Mouse (Mus musculus): ENCODE measurements around the gene Ntm. TPM values are rescaled to one million over a fixed set of nuclear protein-coding genes. Genes with fewer than 3 reads are reported as not detected.

The Ntm gene
- polyA plus RNA-seq, 1 experiment from 2014 or later = 8.9 TPM

DNA sequence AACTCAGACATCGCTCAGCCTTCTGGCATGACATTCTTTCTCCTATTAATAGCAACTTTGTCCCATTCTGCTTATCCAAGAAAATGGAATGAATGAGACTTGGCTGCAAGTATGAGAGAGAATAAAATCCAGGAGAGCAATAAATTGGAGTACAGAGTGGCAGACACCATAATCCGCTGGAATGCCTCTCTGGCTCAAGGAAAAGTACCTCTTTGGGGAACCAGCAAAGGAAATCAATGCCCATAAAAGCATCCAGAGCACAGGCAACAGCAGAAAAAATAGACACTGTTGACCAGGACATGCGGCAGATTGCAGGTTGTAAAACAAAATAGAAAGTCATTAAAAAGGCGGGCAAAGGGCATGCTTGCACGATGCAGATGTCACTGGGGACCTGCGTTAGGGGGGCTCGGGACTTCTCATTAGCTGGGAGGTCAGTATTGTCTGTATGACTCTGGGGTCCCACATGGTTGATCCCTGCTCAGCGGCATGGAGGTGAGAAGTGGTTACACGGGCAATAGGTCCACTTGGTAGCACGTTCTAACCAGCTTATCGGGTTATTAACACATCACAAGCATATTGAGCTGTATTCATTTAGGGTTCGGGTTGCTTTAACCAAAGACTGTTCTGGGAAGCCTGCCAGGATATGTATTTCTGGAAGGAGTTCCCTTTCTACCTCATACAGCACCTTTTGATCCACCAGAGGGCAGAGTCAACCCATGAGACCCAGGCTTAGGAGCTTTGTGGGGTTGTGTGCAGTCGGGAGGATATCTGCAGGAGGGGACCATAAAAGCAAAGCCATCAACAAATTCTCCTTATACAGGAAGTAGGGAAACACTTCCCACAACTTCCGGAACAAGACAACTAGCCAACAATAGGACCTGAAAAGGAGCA lies 761.5 kb downstream of the Ntm start:
- whole genome bisulfite sequencing = 40% methylated on average over 14 of the region's 14 CpGs
- no peaks in the 10 kb centered on the region for H3K27me3 ChIP-seq (replicated peaks)
- no peak overlapping the region for H3K27ac ChIP-seq
- no peak overlapping the region for H3K4me3 ChIP-seq (replicated peaks)
- H3K4me2 ChIP-seq (replicated peaks) = no peak overlapping the region
- peak; percentile 80 for ATAC-seq
- no peak overlapping the region for H3K9ac ChIP-seq
- no peaks in the 10 kb centered on the region for H3K36me3 ChIP-seq
- H3K4me1 ChIP-seq (replicated peaks) = no peaks in the 10 kb centered on the region
- H3K9me3 ChIP-seq = no peaks in the 10 kb centered on the region

DNA sequence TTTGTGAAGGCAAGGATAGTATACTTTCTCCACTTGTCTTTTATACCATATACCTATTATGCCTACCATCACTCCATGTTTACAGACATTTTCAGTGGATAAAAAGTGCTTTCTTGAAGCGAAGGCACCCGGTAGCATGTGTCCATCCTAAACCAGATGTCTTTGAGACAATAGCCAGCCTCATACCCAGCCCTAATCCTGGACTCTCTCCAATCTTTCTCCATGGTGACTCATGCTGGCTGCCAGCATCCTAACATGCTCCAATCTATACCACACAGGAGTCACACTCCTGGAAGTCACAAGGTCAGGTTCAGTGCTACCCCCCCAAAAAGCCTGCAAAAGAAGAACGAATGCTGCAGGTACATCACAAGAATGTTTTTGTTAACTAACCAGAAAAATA lies 765.9 kb downstream of the Ntm start:
- H3K9ac ChIP-seq = no peak overlapping the region
- no peaks in the 10 kb centered on the region for H3K9me3 ChIP-seq
- 59% methylated on average over 3 of the region's 3 CpGs for WGBS
- no peaks in the 10 kb centered on the region for H3K4me1 ChIP-seq (replicated peaks)
- H3K27me3 ChIP-seq (replicated peaks) = no peaks in the 10 kb centered on the region
- no peak overlapping the region for H3K4me2 ChIP-seq (replicated peaks)
- H3K4me3 ChIP-seq (replicated peaks) = no peak overlapping the region
- H3K27ac ChIP-seq = no peak overlapping the region
- ATAC-seq = no peak
- no peaks in the 10 kb centered on the region for H3K36me3 ChIP-seq

GRCm38 (mm10) chr9:29194265-29194664 lies 768.7 kb downstream of the Ntm start:
- Histone ChIP-seq H3K4me1 (replicated peaks) (no peaks in the 10 kb centered on the region), H3K36me3 (no peaks in the 10 kb centered on the region), H3K9ac (no peak overlapping the region), H3K27me3 (replicated peaks) (no peaks in the 10 kb centered on the region), H3K4me3 (replicated peaks) (no peak overlapping the region), H3K9me3 (no peaks in the 10 kb centered on the region), H3K27ac (no peak overlapping the region), H3K4me2 (replicated peaks) (no peak overlapping the region)
- ATAC-seq = no peak
- WGBS = 41% methylated on average over 2 of the region's 2 CpGs

DNA sequence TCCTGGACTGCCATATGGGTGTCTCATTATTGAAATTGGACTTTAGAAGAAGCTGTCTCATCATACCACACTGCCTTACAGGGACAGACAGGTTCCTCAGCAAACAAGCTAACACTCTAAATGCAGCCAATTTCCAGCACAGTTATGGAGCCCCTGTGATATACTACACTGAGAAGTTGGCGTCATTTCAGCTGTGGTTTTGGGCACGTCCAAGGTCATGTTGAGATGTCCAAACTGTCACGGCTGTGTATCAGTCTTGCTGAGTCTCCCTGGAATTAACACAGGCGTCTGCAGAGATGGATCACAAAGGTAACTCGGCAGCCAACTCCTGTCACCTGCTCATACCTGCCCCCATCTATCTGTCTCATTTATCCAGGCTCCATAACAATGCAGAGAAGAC lies 779.9 kb downstream of the Ntm start:
- no peaks in the 10 kb centered on the region for H3K9me3 ChIP-seq
- WGBS = 83% methylated on average over 5 of the region's 5 CpGs
- H3K27ac ChIP-seq = no peak overlapping the region
- no peak overlapping the region for H3K4me2 ChIP-seq (replicated peaks)
- no peaks in the 10 kb centered on the region for H3K27me3 ChIP-seq (replicated peaks)
- H3K4me1 ChIP-seq (replicated peaks) = no peaks in the 10 kb centered on the region
- no peak overlapping the region for H3K9ac ChIP-seq
- H3K36me3 ChIP-seq = no peaks in the 10 kb centered on the region
- no peak overlapping the region for H3K4me3 ChIP-seq (replicated peaks)
- no peak for ATAC-seq

DNA sequence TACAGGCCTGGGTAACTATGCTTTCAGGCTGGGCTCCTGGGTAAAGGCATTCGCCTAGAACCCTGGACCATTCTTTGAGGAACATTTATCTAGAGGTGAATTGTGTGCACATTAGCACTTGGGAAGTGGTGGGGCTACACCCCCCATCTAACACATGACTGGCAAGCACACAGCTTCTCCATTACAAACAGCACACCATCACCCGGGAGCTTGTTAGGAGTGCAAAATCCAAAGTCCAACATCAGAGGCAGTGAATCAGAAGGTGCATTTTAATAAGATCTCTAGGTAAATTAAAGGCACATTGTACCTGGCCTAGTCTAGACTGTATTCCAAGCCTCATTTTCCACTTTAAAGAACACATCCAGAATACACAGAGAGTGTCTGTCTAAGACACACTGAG lies 781.3 kb downstream of the Ntm start:
- no peak overlapping the region for H3K9ac ChIP-seq
- no peak overlapping the region for H3K4me3 ChIP-seq (replicated peaks)
- 62% methylated on average over 2 of the region's 2 CpGs for WGBS
- H3K4me1 ChIP-seq (replicated peaks) = no peaks in the 10 kb centered on the region
- no peaks in the 10 kb centered on the region for H3K27me3 ChIP-seq (replicated peaks)
- no peak for ATAC-seq
- H3K36me3 ChIP-seq = no peaks in the 10 kb centered on the region
- no peak overlapping the region for H3K27ac ChIP-seq
- no peak overlapping the region for H3K4me2 ChIP-seq (replicated peaks)
- H3K9me3 ChIP-seq = no peaks in the 10 kb centered on the region

DNA sequence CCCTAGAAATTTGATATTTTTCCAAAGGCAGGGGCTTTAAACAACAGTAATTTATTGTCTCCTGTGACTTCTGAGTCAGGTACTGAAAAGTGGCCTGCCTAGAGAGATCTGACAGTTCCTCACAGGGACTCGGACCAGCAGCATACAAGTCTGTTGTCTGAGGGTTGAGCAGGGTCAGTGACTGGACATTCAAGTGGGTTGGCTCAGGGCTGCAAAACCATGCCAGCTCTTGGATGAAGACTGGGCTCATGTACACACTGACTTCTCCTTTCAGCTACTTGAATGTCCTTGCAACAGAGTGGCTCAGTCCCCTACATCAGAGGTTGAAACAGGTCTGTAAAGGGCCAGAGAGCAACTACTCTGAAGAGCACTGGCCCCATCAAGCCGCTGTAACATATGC lies 797.2 kb downstream of the Ntm start:
- Histone ChIP-seq H3K27me3 (replicated peaks) (no peaks in the 10 kb centered on the region), H3K9me3 (no peaks in the 10 kb centered on the region), H3K9ac (no peak overlapping the region), H3K27ac (no peak overlapping the region), H3K4me2 (replicated peaks) (no peak overlapping the region), H3K4me1 (replicated peaks) (no peaks in the 10 kb centered on the region), H3K4me3 (replicated peaks) (no peak overlapping the region), H3K36me3 (no peaks in the 10 kb centered on the region)
- no peak for ATAC-seq
- 59% methylated on average over 2 of the region's 2 CpGs for WGBS

DNA sequence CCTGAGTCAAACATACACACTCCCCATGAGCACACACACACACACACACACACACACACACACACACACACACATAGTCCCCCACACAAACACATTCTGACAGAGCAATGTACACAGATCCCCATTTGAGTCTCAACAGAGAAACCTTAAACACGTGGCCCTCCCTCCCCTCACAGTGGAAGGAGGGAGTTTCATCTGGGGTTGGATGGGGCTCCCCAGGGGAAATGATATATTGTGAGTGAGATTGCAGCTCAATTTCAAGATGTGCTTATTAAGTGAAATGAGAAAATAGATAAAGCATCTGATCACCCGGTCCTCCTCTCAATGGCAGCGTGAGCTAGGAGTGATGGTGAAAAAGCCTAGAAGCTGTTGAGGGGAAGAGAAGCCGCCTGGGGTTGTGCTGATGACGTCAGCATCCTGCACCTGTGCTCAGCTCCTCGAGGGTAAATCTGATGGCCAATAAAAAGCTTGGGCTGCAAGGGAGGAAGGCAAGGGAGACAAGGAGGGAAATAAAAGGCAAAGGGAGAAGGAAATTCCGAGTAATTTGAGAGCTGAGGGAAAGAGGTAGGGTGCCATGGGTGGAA lies 801.8 kb downstream of the Ntm start:
- no peak for ATAC-seq
- Histone ChIP-seq H3K4me2 (replicated peaks) (no peak overlapping the region), H3K27me3 (replicated peaks) (no peaks in the 10 kb centered on the region), H3K4me1 (replicated peaks) (no peaks in the 10 kb centered on the region), H3K36me3 (no peaks in the 10 kb centered on the region), H3K9me3 (no peaks in the 10 kb centered on the region), H3K4me3 (replicated peaks) (no peak overlapping the region), H3K27ac (no peak overlapping the region), H3K9ac (no peak overlapping the region)
- WGBS = 20% methylated on average over 7 of the region's 7 CpGs

- Histone ChIP-seq H3K9ac (no peak overlapping the region), H3K27ac (no peak overlapping the region), H3K36me3 (no peaks in the 10 kb centered on the region), H3K4me2 (replicated peaks) (no peak overlapping the region), H3K4me1 (replicated peaks) (no peaks in the 10 kb centered on the region), H3K4me3 (replicated peaks) (no peak overlapping the region), H3K27me3 (replicated peaks) (no peaks in the 10 kb centered on the region), H3K9me3 (no peaks in the 10 kb centered on the region)
- 11% methylated on average over 4 of the region's 4 CpGs for WGBS
- no peak for ATAC-seq
These were observed 817.0 kb downstream of the Ntm start for GRCm38 (mm10) chr9:29145901-29146300.

- no peak overlapping the region for H3K27ac ChIP-seq
- H3K9ac ChIP-seq = no peak overlapping the region
- 77% methylated on average over 4 of the region's 4 CpGs for WGBS
- no peak overlapping the region for H3K4me2 ChIP-seq (replicated peaks)
- no peaks in the 10 kb centered on the region for H3K36me3 ChIP-seq
- no peak overlapping the region for H3K4me3 ChIP-seq (replicated peaks)
- peaks cover 4% of the 10 kb centered on the region; the same call in 1 of the 2 replicates for H3K9me3 ChIP-seq
- H3K27me3 ChIP-seq (replicated peaks) = no peaks in the 10 kb centered on the region
- no peak for ATAC-seq
- H3K4me1 ChIP-seq (replicated peaks) = no peaks in the 10 kb centered on the region
These were observed 826.9 kb downstream of the Ntm start for GRCm38 (mm10) chr9:29136039-29136438.

DNA sequence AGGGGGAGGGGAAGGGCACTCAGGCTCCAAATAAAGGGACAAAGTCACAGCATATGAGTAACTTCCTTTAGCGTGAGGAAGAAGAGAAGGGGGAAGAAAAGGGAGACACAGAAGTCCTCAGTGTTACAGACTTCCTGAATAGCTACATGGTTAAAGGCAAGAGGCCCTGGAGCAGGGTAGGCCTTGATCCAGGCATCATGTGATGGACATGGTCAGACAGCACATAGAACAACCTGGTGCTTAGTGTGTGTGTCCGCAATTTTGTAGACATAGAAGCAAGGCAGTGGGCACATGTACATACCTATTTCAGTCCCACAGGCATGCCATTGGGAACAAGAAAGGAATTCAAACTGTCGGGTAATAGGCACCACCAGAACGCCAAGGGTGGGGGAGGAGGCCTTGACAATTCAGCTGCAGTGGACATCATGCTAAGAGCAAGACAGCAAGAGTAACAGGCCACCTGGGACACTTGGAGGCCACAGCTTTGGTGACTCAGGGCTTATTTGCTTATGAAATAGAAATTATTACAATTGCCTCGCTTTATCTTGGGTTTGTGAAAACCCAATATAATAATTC lies 832.1 kb downstream of the Ntm start:
- Histone ChIP-seq H3K4me2 (replicated peaks) (no peak overlapping the region), H3K27ac (no peak overlapping the region), H3K4me1 (replicated peaks) (no peaks in the 10 kb centered on the region), H3K9ac (no peak overlapping the region), H3K36me3 (no peaks in the 10 kb centered on the region), H3K27me3 (replicated peaks) (no peaks in the 10 kb centered on the region), H3K4me3 (replicated peaks) (no peak overlapping the region), H3K9me3 (peaks cover 4% of the 10 kb centered on the region; the same call in 1 of the 2 replicates)
- no peak for ATAC-seq
- 76% methylated on average over 5 of the region's 5 CpGs for WGBS

DNA sequence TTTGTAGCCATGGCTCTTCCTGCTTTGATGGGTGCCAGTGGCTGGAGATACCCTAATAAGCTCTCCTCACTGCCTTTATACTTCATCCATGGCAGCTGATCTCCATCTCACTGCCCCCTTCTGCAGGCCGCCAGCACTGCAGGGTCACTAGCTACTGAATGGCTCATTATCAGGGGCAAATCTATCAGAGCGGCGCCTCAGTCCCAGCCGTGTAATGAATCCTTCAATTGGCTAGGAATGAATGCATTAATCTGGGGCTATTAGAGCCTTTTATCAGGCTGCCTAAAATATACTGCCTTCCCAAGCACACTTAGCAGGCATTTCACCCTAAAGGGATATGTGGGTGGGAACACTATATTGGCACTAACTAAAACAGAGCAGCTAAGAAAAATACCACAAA lies 832.6 kb downstream of the Ntm start:
- no peak overlapping the region for H3K9ac ChIP-seq
- no peak overlapping the region for H3K4me2 ChIP-seq (replicated peaks)
- no peak for ATAC-seq
- no peaks in the 10 kb centered on the region for H3K36me3 ChIP-seq
- peaks cover 4% of the 10 kb centered on the region; the same call in 1 of the 2 replicates for H3K9me3 ChIP-seq
- no peaks in the 10 kb centered on the region for H3K4me1 ChIP-seq (replicated peaks)
- no peak overlapping the region for H3K27ac ChIP-seq
- no peak overlapping the region for H3K4me3 ChIP-seq (replicated peaks)
- WGBS = 57% methylated on average over 4 of the region's 4 CpGs
- H3K27me3 ChIP-seq (replicated peaks) = no peaks in the 10 kb centered on the region

- H3K36me3 ChIP-seq = no peaks in the 10 kb centered on the region
- WGBS = 75% methylated on average over 2 of the region's 2 CpGs
These were observed 834.5 kb downstream of the Ntm start for GRCm38 (mm10) chr9:29128416-29128815.

More at GRCm38 (mm10) chr9:29128416-29128815, 834.5 kb downstream of the Ntm start:
- Histone ChIP-seq H3K9ac (no peak overlapping the region), H3K27me3 (replicated peaks) (no peaks in the 10 kb centered on the region), H3K9me3 (peaks cover 4% of the 10 kb centered on the region; the same call in 1 of the 2 replicates), H3K4me1 (replicated peaks) (no peaks in the 10 kb centered on the region), H3K4me3 (replicated peaks) (no peak overlapping the region), H3K4me2 (replicated peaks) (no peak overlapping the region), H3K27ac (no peak overlapping the region)
- no peak for ATAC-seq
